Mouse (Mus musculus) layer of hippocampus, postnatal 25 days (tissue): ENCODE measurements at regions not wholly inside any gene's neighbourhood (a gene's known extent, or its start where the extent isn't known, plus 50 kb on each side); places are given as distances from the start of the nearest gene placed in this dataset.

Source experiments
- DNase-seq, 2 experiments: peaks; one replicate each; pipeline ENCODE4 v3.0.0; 2022; ENCODE audit warnings: mixed read lengths in 2 of 2, low spot score in 1 of 2; ENCODE audit errors: extremely low spot score in 1 of 2

DNA sequence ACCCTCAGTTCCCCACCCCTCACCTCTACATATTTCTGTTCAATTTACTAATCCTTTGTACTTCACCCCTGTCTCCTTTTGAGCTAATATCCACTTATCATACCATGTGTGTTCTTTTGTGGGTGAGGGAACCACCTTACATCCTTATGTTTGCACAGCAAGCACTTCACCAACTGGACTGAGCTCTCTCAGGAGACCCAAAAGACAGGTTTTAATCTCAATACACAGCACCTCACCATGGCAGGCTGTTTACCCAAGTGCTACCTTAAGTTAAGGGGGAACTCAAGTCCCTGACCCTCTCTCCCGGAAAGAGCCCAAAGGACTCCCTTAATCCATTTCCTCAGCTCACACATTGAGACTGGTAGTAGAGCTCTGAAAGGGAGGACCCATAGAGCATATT lies 62.3 kb upstream of the Agr3 start:
- DNase-seq, result no peak

DNA sequence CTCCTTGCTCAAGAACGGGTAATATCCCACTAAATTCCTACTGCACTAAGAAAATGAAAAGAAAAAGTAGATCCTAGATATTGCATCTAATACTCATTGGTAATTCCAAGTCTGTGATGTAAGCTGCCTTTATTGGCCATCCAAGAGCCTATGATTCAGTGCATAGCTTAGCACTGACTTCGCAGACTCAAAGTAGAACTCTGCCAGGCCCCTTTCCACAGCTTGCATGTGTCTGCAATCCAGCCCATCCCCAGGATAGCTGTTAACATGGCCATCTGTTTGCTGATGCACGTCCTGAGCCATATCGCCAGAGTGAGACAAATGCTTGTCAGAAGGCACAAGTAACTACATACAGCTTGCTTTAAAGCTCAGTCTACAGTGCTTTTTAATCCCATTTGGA lies 72.3 kb upstream of the Agr3 start:
- DNase-seq, result no peak

GRCm38 (mm10) chr12:35846905-35847610 lies 78.4 kb upstream of the Agr3 start:
- no peak for DNase-seq

DNA sequence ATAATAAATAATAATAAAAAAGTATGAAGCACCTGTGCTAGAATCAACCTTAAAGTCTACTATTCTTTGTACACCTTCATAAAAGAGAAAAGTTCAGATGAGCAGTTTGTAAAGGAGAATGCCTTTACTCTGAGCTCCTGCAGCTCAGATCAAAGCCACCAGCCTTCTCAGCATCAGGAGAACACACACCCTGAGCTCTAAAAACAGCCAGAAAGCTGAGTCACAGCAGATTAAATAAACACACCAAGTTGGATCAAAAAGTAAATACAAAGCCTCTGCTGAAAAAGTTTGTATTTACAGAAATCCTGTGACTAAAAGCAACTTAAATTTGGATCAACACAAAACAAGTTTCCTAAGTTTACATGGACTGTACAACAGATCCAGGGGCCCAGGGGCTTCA lies 88.5 kb upstream of the Agr3 start:
- no peak for DNase-seq

DNA sequence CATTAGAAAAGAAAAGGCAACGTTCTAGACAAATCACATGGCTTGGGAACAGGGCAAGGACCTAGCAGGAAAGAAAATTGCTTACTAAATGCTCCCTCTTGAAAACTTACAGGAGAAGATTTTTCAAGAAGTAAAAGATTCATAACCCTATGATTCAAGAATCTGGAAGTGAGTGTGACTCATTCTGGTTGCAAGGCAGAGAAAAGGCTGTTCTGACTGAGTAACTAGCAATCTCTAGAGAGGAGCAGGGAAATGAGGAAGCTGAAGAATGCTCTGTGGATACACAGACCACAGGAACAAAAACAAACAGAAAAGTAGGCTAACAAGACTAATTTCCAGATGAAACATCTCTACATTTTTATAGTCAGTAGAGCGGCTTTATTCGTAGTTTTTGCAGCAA lies 92.1 kb upstream of the Agr3 start:
- no peak for DNase-seq

DNA sequence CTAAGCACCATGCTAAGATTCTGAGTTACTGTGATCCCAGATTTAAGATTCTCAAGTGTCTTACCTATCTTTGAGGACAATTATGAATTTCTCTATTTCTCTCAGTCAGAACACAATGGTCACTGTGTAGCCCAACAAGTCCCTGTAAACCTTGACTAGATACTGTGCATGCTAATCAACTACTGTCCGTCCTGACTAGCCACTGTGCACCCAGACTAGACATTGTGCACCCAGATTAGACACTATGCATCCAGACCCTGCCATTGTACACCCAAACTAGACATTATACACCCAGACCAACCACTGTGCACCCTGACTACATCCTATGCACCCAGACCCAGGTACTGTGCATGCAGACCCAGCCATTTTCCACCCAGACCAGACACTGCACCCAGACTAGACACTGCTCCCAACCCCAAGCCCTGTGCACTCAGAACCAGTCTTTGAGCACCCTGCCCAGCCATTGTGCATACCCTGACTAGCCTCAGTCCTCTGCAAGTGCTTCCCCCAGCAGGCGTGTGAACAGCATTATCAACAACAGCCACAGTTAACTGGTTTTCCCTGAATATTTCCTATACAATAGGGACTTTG lies 93.4 kb upstream of the Agr3 start:
- no peak for DNase-seq

DNA sequence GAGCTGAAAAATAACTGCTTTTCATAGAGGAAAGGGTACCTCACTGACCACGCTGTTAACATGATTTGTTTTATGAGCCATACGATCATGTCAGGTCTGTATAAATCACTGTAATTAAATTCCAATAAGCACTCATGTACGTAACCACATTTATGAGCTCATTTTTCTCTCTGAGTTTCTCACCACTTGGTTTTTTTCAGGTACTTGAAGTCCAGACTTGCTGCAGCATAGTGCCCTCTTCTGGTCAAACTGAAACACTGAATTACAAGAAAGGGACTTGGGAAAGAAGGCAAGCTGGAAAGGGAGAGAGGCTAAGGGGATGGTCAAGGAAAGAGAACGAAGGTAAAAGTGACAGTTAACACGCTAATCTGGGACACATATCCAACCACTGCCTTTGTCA lies 94.2 kb upstream of the Agr3 start:
- no peak for DNase-seq

DNA sequence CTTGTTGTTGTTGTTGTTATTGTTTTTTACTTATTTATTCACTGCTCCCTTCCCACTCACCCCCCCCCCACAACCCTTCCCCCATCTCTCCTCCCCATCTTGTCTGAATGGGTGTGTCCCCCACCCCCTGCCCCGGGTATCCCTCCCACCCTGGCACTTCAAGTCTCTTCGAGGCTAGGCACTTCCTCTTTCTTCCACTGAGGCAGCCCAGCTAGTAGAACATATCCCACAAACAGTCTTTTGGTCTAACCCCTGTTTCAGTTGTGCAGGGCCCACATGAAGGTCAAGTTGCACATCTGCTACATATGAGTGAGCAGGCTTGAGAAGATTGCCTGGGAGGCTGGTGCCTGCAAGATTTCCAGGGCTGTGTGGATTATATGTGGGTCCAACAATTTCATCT lies 97.6 kb upstream of the Agr3 start:
- DNase-seq, result no peak

DNA sequence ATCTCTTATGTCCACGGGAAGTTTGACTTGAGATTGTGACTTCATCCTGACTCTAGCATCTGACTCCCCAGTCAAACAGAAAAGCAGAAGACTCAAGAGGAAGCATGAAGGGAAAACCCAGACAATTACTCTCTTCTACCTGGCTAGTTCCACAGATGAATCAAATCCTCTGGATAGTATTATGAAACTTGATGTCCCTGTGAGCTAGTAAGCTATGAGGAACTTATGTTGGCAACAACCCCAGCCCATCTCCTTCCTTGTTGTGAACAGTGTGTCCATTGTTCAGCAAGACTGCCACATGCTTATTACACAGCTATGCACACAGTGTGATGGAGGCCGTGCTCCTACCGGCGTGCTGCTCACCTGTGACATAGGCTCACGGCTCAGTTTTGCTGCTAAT lies 98.4 kb upstream of the Agr3 start:
- DNase-seq, result no peak

- no peak for DNase-seq
Measured at GRCm38 (mm10) chr12:35824587-35824987, 100.8 kb upstream of the Agr3 start.

GRCm38 (mm10) chr12:35799261-35799660 lies 126.2 kb upstream of the Agr3 start:
- no peak for DNase-seq

DNA sequence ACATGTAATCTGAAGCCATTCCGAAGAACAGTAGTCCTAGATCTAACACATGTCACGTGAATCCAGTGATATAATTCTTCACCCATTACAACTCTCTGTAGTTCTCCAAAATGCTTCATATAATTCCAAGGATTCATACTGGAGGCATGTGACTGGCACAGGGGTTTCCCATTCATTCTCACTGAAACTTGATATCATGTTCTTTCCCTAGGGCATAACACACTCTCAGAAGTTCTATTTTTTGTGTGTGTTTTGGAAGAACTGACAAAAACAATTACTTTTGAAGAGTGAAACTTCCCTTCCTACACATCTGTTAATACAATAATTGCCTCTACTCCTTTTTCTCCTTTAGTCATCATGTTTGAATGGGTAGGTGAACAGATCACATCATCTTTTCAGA lies 150.0 kb upstream of the Agr3 start:
- DNase-seq, result no peak

- DNase-seq, result no peak
Measured at GRCm38 (mm10) chr12:35770387-35771024, 154.9 kb upstream of the Agr3 start.

DNA sequence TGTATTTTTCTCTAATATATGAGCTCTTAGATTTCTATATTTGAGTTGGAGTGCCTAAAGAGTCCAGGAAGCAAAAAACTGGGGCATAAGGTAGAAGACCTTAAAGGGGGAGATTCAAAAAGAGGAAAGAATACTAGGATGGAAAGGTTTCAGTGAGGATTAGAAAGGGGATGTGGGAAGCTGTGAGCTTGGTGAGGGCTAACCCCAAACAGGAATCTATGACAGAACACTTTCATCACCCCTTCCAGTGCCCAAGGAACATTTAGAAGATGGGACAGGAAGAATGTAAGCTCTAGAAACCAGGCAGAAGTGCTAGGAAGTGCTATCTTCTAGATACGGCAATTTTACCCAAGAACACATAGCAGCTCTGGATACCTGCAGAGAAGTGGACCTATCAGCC lies 166.5 kb upstream of the Agr3 start:
- DNase-seq, result no peak

- DNase-seq, result no peak
Measured at GRCm38 (mm10) chr12:35755159-35755558, 170.3 kb upstream of the Agr3 start.

- no peak for DNase-seq
Measured at GRCm38 (mm10) chr12:35747997-35748396, 177.4 kb upstream of the Agr3 start.

- no peak for DNase-seq
Measured at GRCm38 (mm10) chr12:35746691-35747299, 178.6 kb upstream of the Agr3 start.

- DNase-seq, result no peak
Measured at GRCm38 (mm10) chr12:35742729-35743128, 182.7 kb upstream of the Agr3 start.

DNA sequence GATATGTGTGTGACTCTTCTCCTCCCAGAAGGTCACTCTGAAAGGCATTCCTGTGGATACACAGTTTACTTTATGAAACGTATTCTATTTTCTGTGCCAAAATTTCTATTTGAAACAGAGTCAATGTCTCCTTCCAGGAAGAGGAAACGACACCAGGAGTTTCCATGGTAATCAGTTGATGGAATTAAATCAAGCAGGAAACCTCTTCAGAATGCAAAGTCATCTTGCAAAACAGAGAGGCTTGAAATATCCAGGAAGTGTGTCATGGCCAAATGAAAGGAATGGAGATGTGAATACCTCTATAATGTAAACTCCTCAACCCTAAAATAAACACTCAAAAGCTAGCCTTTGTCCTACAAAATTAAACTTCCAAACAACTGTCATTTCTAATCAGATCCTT lies 189.0 kb upstream of the Agr3 start:
- DNase-seq, result no peak

DNA sequence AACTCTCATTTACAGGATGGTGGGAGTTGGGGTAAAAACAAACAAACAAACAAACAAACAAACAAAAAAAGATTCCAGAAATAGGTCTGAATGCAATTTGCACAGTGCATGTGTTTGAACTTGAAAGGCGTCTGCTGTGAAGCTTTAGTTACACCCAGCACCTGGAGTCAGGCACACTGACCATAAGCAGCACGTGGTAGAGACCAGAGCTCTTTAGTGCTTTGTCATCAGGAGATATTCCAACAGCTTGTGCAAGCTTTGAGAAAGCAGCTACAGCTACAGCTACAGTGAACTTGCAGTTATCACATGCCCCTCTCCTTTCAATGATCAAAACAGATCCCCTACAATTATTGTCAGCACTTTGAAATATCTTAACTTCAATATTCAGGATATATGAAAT lies 190.4 kb upstream of the Agr3 start:
- no peak for DNase-seq

GRCm38 (mm10) chr12:35734371-35734770 lies 191.0 kb upstream of the Agr3 start:
- DNase-seq, result no peak

- no peak for DNase-seq
Measured at GRCm38 (mm10) chr12:35733580-35733979, 191.8 kb upstream of the Agr3 start.
